Mouse (Mus musculus): ENCODE measurements around the gene Ccl28.
"Not testable (repeated sequence)": the region's sequence is repeated elsewhere in the genome, so short reads cannot be mapped to it uniquely, and the experiment has no call there.

Gene Ccl28

GRCm38 (mm10) chr13:119623634-119624033 lies at the start of gene Ccl28:
TSS of gene Ccl28 (plus strand) at chr13:119623819.
- no peak for DNase-seq

GRCm38 (mm10) chr13:119596321-119597211 lies 27.1 kb upstream of the Ccl28 start:
- not testable (repeated sequence) for DNase-seq

- not testable (repeated sequence) for DNase-seq
Measured at GRCm38 (mm10) chr13:119598466-119598865, 25.2 kb upstream of the Ccl28 start.

GRCm38 (mm10) chr13:119599066-119599465 lies 24.6 kb upstream of the Ccl28 start:
- DNase-seq = not testable (repeated sequence)

DNA sequence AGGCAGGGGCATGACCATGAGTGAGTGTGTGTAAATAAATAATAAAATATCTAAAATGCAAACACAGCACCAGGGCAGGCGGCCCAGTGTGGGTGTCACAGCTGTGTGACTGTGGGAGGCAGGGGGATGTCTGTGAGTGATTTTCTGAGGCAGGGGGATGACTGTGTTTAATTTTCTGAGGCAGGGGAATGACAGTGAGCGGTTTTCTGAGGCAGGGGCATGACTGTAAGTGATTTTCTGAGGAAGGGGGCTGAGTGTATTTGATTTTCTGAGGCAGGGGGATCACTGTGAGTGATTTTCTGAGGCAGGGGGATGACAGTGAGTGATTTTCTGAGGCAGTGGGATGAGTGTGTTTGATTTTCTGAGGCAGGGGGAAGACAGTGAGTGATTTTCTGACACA lies 24.1 kb upstream of the Ccl28 start:
- DNase-seq = not testable (repeated sequence)

- peak; percentile 32 for DNase-seq
Measured at GRCm38 (mm10) chr13:119600166-119600565, 23.5 kb upstream of the Ccl28 start.

- DNase-seq = peak; percentile 54
Measured at GRCm38 (mm10) chr13:119602688-119603331, 20.8 kb upstream of the Ccl28 start.

DNA sequence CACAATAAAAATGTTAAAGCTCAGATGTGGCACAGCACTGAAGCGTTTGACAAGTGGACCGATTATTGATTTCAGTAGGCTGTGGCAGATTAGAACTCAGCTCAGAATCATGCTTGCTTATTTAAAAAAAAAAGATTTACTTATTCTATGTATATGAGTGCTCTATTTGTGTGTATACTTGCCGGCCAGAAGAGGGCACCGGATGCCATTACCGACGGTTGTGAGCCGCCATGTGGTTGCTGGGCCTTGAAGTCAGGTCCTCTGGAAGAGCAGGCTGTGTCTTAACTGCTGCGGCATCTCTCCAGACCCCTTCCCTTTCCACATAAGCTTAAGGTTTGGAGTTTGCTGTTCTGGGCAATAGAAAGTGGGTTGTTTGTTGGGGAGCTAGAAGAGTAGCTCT lies 19.7 kb upstream of the Ccl28 start:
- DNase-seq = not testable (repeated sequence)

- not testable (repeated sequence) for DNase-seq
Measured at GRCm38 (mm10) chr13:119604322-119604721, 19.3 kb upstream of the Ccl28 start.

GRCm38 (mm10) chr13:119618841-119619240 lies 4.8 kb upstream of the Ccl28 start:
- DNase-seq = no peak

GRCm38 (mm10) chr13:119619735-119620134 lies 3.9 kb upstream of the Ccl28 start:
- DNase-seq = no peak

DNA sequence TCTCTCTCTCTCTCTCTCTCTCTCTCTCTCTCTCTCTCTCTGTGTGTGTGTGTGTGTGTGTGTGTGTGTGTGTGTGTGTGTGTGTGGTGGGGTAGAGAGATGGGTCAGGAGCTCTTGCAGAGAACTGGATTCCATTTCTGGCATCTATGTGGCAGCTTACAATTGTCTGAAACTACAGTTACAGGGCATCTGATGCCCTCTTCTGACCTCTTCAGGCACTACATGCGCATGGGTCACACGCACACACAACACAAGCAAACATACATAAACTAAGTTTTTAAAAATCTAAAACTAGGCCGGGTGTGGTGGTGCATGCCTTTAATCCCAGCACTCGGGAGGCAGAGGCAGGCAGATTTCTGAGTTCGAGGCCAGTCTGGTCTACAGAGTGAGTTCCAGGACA lies 2.3 kb downstream of the Ccl28 start:
- DNase-seq = not testable (repeated sequence)

GRCm38 (mm10) chr13:119631482-119632155 lies 8.0 kb downstream of the Ccl28 start:
- peak; percentile 85 for DNase-seq

DNA sequence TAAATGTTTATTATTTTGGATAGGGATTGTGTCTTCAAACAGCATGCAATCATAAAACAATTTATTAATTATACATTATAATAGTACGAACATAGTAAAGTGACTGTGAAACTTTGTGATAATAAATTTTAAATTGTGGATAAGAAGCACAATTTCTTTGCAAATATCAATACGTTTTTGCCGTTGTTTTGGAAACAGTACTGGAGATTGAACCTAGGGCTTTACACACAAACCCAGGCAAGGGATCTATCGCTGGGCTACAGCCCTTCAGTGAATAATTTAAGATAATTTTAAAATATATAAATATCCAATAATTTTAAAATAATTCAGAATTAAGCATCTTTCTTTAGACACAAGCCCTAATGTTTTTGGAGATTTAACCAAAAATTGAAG lies 8.5 kb downstream of the Ccl28 start:
- DNase-seq = no peak

GRCm38 (mm10) chr13:119635496-119635895 lies 11.9 kb downstream of the Ccl28 start:
- no peak for DNase-seq

- no peak for DNase-seq
Measured at GRCm38 (mm10) chr13:119637837-119638236, 14.2 kb downstream of the Ccl28 start.

GRCm38 (mm10) chr13:119638449-119638848 lies 14.8 kb downstream of the Ccl28 start:
- DNase-seq = no peak

GRCm38 (mm10) chr13:119639302-119639701 lies 15.7 kb downstream of the Ccl28 start:
- no peak for DNase-seq

DNA sequence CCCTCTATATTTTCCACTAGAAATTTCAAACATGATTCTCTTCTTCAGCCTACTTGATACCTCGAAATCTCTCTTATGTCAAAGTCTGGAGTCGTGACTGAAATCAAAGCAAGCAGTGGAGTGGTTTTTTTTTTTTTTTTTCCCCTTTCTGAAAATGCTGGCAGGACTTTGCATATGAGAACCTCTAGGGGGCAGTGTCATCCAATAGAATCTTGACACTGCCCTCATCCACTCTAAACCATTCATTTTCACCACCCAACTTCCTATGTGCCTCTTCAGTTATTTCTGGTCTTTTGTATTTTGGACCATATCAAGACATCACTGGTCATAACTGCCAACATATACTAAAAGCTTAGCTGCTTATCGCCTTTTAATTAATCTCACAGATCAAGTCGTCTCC lies 16.9 kb downstream of the Ccl28 start:
- no peak for DNase-seq

DNA sequence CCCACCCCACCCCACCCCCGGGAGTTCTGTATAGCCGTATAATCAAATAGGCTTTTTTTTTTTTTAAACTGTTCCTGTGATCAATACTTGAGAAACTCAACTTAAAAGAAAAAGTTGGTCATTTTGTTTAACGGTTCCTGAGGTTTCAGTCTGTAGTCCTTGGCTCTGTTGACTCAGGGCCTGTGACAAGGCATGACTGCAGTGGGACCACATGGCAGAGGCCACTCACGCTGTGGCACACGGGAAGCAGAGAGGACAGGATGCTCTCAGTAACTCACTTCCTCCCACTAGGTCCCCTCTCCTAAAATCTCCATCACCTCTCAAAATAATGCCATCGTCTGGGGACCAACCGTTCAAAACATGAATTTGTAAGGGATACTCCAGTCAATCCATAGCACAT lies 17.5 kb downstream of the Ccl28 start:
- no peak for DNase-seq

DNA sequence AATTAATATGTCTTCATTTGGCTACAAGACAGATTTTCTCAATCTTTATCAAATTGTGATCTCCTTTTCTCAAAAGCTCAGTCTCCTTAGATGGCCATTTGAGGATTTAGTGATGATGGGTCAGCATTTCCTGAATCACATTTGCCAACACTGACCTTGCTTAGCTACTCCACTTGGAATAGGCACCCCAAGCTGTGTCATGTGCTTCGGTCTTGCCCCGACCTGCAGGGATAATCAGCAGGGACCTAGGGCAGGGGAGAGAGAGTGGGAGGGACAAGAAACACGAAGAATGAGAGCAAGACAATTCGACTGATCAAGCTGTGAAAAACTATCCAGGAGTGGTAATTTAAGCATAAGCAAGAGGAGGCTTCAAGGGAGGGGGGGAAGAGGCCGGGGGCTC lies 21.1 kb downstream of the Ccl28 start:
- DNase-seq = no peak

DNA sequence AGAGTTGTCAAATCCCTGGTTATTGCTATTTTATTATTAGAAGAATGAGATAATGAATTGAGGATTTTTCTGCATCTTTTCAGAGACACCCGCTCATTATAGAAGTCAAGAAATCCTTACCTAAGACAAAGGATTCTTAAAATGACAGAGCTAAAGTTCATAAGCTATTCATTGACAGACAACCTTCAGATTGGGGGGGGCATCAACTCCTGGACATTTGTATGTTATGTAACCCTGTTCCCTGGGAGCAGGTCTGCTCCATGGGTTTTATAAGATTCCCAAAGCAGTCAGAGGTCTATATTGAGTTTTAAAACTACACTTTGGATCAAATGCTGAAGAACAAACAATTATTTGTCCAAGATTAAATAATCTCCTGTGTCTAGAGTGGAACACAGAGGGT lies 22.9 kb downstream of the Ccl28 start:
- DNase-seq = no peak

- peak; percentile 11 for DNase-seq
Measured at GRCm38 (mm10) chr13:119648891-119649698, 25.5 kb downstream of the Ccl28 start.
